Mouse (Mus musculus) testis, adult 2 months (tissue): ENCODE data around the gene Dock1. TPM values are rescaled to one million over a fixed set of nuclear protein-coding genes. Genes with fewer than 3 reads are reported as not detected.

Experiments
- H3K27ac ChIP-seq: fragments of 200-500 bp; 2 replicates; pipeline ENCODE4 v1.5.1; 2012; ENCODE audit warnings: low read depth, low read length; ENCODE audit not compliant: control insufficient read depth, insufficient read depth
- H3K27me3 ChIP-seq: fragments of 200-500 bp; 2 replicates; pipeline ENCODE4 v1.6.1; 2012; ENCODE audit warnings: mild to moderate bottlenecking, low read length, moderate library complexity; ENCODE audit not compliant: control insufficient read depth, insufficient read depth
- H3K36me3 ChIP-seq: fragments of 200-500 bp; 2 replicates; pipeline ENCODE4 v1.6.1; 2012; ENCODE audit warnings: mild to moderate bottlenecking, low read length; ENCODE audit not compliant: control insufficient read depth, insufficient read depth
- H3K4me1 ChIP-seq: fragments of 200-500 bp; 2 replicates; pipeline ENCODE4 v1.6.1; 2012; ENCODE audit warnings: low read length; ENCODE audit not compliant: control insufficient read depth, insufficient read depth
- H3K4me3 ChIP-seq: fragments of 200-500 bp; 2 replicates; pipeline ENCODE4 v1.5.1; 2012; ENCODE audit warnings: low read depth, mild to moderate bottlenecking, low read length, moderate library complexity, mixed read lengths; ENCODE audit not compliant: control insufficient read depth
- CTCF ChIP-seq: fragments of 200-500 bp; IDR thresholded peaks from 2 replicates; pipeline ENCODE4 v1.5.1; 2012; ENCODE audit warnings: low read depth, mild to moderate bottlenecking, inconsistent platforms, low read length, moderate library complexity; ENCODE audit not compliant: control insufficient read depth, insufficient read depth, insufficient replicate concordance
- POLR2A ChIP-seq: fragments of 200-500 bp; IDR thresholded peaks from 2 replicates; pipeline ENCODE4 v1.6.1; 2012; ENCODE audit warnings: low read depth, mild to moderate bottlenecking, inconsistent platforms, low read length, moderate library complexity; ENCODE audit not compliant: control insufficient read depth
- polyA plus RNA-seq: library from polyadenylated mRNA; depleted of rRNA; stranded (reverse); fragments of >200 nt; gene quantifications from 2 replicates; pipeline ENCODE4 v1.2.3, GENCODE M21; 2012

The Dock1 gene
- polyA plus RNA-seq, 1 experiment: 2.2 TPM

DNA sequence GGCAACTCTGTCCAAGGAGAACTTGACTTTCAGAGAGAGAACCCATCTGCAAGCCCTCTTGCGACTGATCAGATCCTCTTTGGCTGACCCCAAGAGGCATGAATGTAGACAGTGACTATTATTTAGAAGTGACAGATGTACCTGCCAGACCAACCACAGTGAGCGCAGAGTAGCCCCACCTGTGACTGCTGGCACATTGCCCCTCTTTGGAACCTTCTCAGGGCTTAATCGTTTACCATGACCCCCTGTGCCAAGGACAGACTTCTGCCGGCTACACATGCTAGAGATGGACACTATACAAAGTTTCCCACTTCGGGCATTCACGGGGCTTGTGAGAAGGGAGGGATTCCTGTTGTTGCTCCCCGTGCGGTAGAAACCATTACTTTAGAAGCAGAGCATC, 413.0 kb downstream of the Dock1 start:
- no peak for TF ChIP-seq CTCF
- no peak for TF ChIP-seq POLR2A
- H3K4me1 ChIP-seq: no peaks in the 10 kb centered on the region
- H3K4me3 ChIP-seq: no peak overlapping the region
- H3K27ac ChIP-seq: no peak overlapping the region
- no peaks in the 10 kb centered on the region for H3K36me3 ChIP-seq
- H3K27me3 ChIP-seq: no peaks in the 10 kb centered on the region

DNA sequence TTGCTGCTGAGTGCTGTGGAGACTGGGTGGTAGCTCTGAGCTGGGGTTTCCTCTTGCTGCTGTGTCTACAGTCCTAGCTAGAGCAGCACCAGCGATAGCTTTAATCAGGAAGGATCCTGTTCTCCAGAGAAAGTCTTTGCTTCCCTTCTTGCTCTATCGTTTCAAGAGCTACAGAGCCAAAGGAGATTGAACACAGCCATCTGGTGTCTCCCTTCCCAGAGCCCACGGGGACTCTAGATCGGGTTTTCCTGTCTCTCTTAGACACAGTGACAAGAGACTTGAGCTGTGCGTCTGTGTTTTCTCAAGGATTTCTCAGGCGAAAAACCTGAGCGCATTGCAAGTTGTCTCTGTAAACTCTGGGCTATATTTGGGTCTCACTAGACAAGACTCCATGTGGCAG, 413.6 kb downstream of the Dock1 start:
- H3K36me3 ChIP-seq: no peaks in the 10 kb centered on the region
- no peaks in the 10 kb centered on the region for H3K4me1 ChIP-seq
- no peak overlapping the region for H3K4me3 ChIP-seq
- no peak for TF ChIP-seq POLR2A
- TF ChIP-seq CTCF: no peak
- H3K27ac ChIP-seq: no peak overlapping the region
- no peaks in the 10 kb centered on the region for H3K27me3 ChIP-seq

DNA sequence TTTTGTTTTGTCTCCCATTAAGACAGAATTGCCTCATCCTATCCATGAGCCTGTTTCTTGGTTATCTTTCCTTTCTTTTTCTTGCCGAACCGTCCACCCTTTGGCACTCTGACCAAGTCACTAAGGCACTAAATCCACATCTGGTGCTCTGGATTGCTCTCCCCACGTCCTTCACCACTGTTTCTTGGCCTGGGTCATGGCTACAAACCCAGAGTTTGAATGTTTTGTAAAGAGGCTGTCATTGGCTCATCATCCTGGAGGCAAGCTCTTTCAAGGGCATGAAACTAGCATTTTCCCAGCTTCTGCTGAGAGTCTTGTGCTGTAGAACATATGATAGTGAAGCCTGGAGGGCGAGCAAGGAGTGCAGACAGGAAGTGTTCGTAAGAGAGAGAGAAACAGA, 416.1 kb downstream of the Dock1 start:
- H3K27ac ChIP-seq: no peak overlapping the region
- no peaks in the 10 kb centered on the region for H3K4me1 ChIP-seq
- TF ChIP-seq CTCF: no peak
- no peak for TF ChIP-seq POLR2A

DNA sequence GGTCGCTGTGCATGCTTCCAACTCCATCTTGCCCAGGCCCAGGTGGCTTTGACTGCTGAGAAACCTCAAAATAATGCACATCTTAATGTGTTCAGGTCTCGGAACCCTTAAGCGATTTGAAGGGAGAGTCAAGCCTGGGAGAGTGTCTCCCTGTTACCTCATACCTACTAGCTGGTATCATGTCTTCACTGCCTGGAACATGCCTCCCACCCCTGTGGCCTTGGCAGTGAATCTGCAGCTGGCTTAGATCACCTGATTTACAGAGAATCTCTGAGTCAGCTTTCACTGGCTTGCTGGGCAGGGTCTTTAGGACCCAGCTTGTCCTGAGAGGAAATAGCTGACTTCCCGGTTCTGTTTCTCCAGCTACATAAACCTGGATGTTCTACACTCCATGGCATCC, 419.2 kb downstream of the Dock1 start:
- H3K4me3 ChIP-seq: no peak overlapping the region
- no peak overlapping the region for H3K27ac ChIP-seq
- no peaks in the 10 kb centered on the region for H3K27me3 ChIP-seq
- H3K4me1 ChIP-seq: no peaks in the 10 kb centered on the region
- no peak for TF ChIP-seq CTCF
- TF ChIP-seq POLR2A: no peak
- no peaks in the 10 kb centered on the region for H3K36me3 ChIP-seq

More for the DNA sequence above, 416.1 kb downstream of the Dock1 start:
- Histone ChIP-seq H3K27me3 (no peaks in the 10 kb centered on the region), H3K4me3 (no peak overlapping the region), H3K36me3 (no peaks in the 10 kb centered on the region)

DNA sequence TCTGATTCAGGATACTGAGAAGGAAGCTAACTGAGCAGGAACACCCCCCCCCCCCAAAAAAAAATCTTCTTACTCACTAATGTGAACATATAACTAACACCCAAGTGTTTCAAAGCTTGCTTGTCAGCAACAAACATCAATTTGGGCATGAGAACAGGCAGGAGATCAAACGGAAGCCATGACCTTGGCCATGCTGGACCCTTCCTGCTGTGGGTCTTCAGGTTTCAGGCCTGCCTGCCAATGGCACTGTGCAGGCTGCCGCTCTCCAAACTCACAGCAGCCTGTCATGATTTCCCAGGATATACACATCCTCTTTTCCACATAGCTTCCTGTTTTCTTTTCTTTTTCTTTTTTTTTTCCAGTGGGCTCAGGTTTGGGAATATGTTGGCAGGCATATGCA, 423.4 kb downstream of the Dock1 start:
- Histone ChIP-seq H3K4me3 (no peak overlapping the region), H3K27me3 (no peaks in the 10 kb centered on the region), H3K4me1 (no peaks in the 10 kb centered on the region), H3K27ac (no peak overlapping the region), H3K36me3 (no peaks in the 10 kb centered on the region)
- TF ChIP-seq POLR2A (no peak), CTCF (no peak)

DNA sequence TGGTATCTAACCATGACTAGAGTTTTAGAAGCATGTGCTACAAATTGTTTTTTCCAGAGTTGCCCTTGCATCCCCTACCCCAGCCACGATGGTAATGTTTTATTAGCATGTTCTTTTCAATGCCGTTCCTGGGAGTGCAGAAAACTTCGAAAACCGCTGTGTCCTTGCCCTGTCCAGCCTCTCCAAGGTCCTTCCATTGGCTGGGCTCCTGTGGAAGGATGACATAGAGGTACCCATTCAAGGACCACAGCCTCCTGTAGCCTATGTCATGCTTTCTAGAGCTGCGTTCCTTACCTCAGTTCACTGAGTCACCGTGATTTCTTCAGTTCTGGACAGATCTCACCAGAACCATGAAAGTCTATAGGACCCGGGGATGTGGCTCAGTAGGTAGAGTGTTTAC, 431.5 kb downstream of the Dock1 start:
- Histone ChIP-seq H3K4me1 (no peaks in the 10 kb centered on the region), H3K36me3 (no peaks in the 10 kb centered on the region), H3K4me3 (no peak overlapping the region), H3K27ac (no peak overlapping the region), H3K27me3 (no peaks in the 10 kb centered on the region)
- TF ChIP-seq POLR2A (no peak), CTCF (no peak)

DNA sequence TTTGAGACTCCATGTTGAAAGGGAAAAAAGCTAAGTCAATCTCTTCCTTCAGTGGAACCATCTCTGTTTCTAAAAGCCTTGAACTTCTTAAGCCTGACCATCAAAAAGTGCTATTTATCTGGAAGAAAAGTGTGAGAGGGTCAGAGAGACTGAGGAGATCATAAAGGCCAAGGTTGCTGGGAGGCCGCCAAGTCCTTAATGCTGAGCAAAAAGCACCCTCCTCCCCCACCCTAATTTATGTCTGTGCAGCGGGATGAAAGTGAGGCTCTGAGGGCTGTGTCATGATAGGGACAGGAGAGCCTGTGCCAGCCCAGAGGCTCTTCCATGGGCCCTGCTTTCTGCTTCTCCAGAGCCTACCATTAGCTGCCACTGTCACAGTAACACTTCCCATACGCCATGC, 436.1 kb downstream of the Dock1 start:
- H3K4me1 ChIP-seq: no peaks in the 10 kb centered on the region

DNA sequence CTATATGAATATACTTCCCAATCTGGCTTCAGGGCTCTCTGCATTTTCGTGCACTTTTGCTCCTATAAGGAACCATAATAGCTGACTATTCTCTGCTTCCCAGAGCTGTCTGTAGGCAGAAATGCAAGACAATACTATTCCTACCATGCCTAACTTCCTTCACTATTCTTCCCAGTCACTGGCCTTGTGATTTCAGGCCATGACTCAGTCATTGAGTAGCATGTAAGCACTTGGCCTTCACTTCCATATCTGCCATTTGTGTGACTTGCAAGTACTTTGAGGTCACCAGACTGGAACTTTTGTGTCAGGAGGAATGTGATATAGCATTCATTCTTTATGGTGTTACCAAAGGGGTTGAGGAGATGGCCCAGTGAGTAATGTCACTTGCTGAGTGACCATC, 439.9 kb downstream of the Dock1 start:
- H3K36me3 ChIP-seq: no peaks in the 10 kb centered on the region
- no peak overlapping the region for H3K27ac ChIP-seq
- no peak for TF ChIP-seq CTCF
- no peak for TF ChIP-seq POLR2A
- no peaks in the 10 kb centered on the region for H3K4me1 ChIP-seq
- H3K27me3 ChIP-seq: no peaks in the 10 kb centered on the region
- no peak overlapping the region for H3K4me3 ChIP-seq

More for the DNA sequence above, 436.1 kb downstream of the Dock1 start:
- Histone ChIP-seq H3K27ac (no peak overlapping the region), H3K36me3 (no peaks in the 10 kb centered on the region), H3K27me3 (no peaks in the 10 kb centered on the region), H3K4me3 (no peak overlapping the region)
- TF ChIP-seq CTCF (no peak), POLR2A (no peak)
